Mouse (Mus musculus): Measurements from ENCODE around the gene Ywhab. TPM values are rescaled to one million over a fixed set of nuclear protein-coding genes. Genes with fewer than 3 reads are reported as not detected.

The Ywhab gene
- polyA plus RNA-seq, 1 experiment from 2014 or later: 276 TPM

GRCm38 (mm10) chr2:164040949-164041348, 46.2 kb downstream of the Ywhab start:
- Histone ChIP-seq H3K36me3 (ENCODE audit: control insufficient read depth, insufficient read depth, low read length) (no peaks in the 10 kb centered on the region), H3K4me1 (ENCODE audit: control insufficient read depth, insufficient read depth, low read length) (no peaks in the 10 kb centered on the region), H3K9me3 (ENCODE audit: control insufficient read depth, low read length) (no peaks in the 10 kb centered on the region), H3K4me2 (ENCODE audit: low read depth, low read length) (no peak overlapping the region), H3K27me3 (replicated peaks; ENCODE audit: control insufficient read depth, insufficient read depth, low read length) (no peaks in the 10 kb centered on the region), H3K4me3 (ENCODE audit: low read depth, low read length) (no peak overlapping the region), H3K27ac (replicated peaks; ENCODE audit: low read depth, low read length) (no peak overlapping the region), H3K9ac (ENCODE audit: low read depth, low read length) (no peak overlapping the region)
- WGBS: 83% methylated on average over 6 of the region's 6 CpGs
- ATAC-seq (ENCODE audit: low read depth) (no peak), DNase-seq (ENCODE audit: low spot score) (no peak)

- H3K4me2 ChIP-seq (ENCODE audit: low read depth, low read length): no peak overlapping the region
- H3K27me3 ChIP-seq (replicated peaks; ENCODE audit: control insufficient read depth, insufficient read depth, low read length): no peaks in the 10 kb centered on the region
- no peak overlapping the region for H3K4me3 ChIP-seq (ENCODE audit: low read depth, low read length)
- no peak for DNase-seq (ENCODE audit: low spot score)
- H3K36me3 ChIP-seq (ENCODE audit: control insufficient read depth, insufficient read depth, low read length): no peaks in the 10 kb centered on the region
- ATAC-seq (ENCODE audit: low read depth): no peak
- no peaks in the 10 kb centered on the region for H3K4me1 ChIP-seq (ENCODE audit: control insufficient read depth, insufficient read depth, low read length)
- H3K27ac ChIP-seq (replicated peaks; ENCODE audit: low read depth, low read length): no peak overlapping the region
- no peak overlapping the region for H3K9ac ChIP-seq (ENCODE audit: low read depth, low read length)
- WGBS: 88% methylated on average over 2 of the region's 2 CpGs
- H3K9me3 ChIP-seq (ENCODE audit: control insufficient read depth, low read length): no peaks in the 10 kb centered on the region
Observed at GRCm38 (mm10) chr2:164041523-164041922, 46.8 kb downstream of the Ywhab start.

GRCm38 (mm10) chr2:164047197-164047690, 52.5 kb downstream of the Ywhab start:
- DNase-seq (ENCODE audit: low spot score): peak; percentile 35
- peaks cover 8% of the 10 kb centered on the region; the same call in 1 of the 2 replicates for H3K36me3 ChIP-seq (ENCODE audit: control insufficient read depth, insufficient read depth, low read length)

GRCm38 (mm10) chr2:164053767-164054166, 59.0 kb downstream of the Ywhab start:
- 86% methylated on average over 8 of the region's 8 CpGs for WGBS
- H3K4me3 ChIP-seq (ENCODE audit: low read depth, low read length): no peak overlapping the region
- ATAC-seq (ENCODE audit: low read depth) (no peak), DNase-seq (ENCODE audit: low spot score) (no peak)
- no peaks in the 10 kb centered on the region for H3K9me3 ChIP-seq (ENCODE audit: control insufficient read depth, low read length)
- no peak overlapping the region for H3K27ac ChIP-seq (replicated peaks; ENCODE audit: low read depth, low read length)
- peaks cover 69% of the 10 kb centered on the region for H3K36me3 ChIP-seq (ENCODE audit: control insufficient read depth, insufficient read depth, low read length)
- no peak overlapping the region for H3K9ac ChIP-seq (ENCODE audit: low read depth, low read length)
- H3K27me3 ChIP-seq (replicated peaks; ENCODE audit: control insufficient read depth, insufficient read depth, low read length): no peaks in the 10 kb centered on the region
- H3K4me2 ChIP-seq (ENCODE audit: low read depth, low read length): no peak overlapping the region
- no peaks in the 10 kb centered on the region for H3K4me1 ChIP-seq (ENCODE audit: control insufficient read depth, insufficient read depth, low read length)

More at GRCm38 (mm10) chr2:164047197-164047690, 52.5 kb downstream of the Ywhab start:
- peak; percentile 79 for ATAC-seq (ENCODE audit: low read depth)
- Histone ChIP-seq H3K4me2 (ENCODE audit: low read depth, low read length) (peak overlapping the region; percentile 43), H3K9me3 (ENCODE audit: control insufficient read depth, low read length) (no peaks in the 10 kb centered on the region), H3K27ac (replicated peaks; ENCODE audit: low read depth, low read length) (no peak overlapping the region), H3K9ac (ENCODE audit: low read depth, low read length) (no peak overlapping the region; the same call in 1 of the 2 replicates), H3K4me3 (ENCODE audit: low read depth, low read length) (peak overlapping the region; percentile 18; the same call in 1 of the 2 replicates), H3K27me3 (replicated peaks; ENCODE audit: control insufficient read depth, insufficient read depth, low read length) (no peaks in the 10 kb centered on the region), H3K4me1 (ENCODE audit: control insufficient read depth, insufficient read depth, low read length) (no peaks in the 10 kb centered on the region)
- 5% methylated on average over 10 of the region's 16 CpGs for WGBS

GRCm38 (mm10) chr2:164054671-164055070, 59.9 kb downstream of the Ywhab start:
- no peaks in the 10 kb centered on the region for H3K9me3 ChIP-seq (ENCODE audit: control insufficient read depth, low read length)
- H3K4me1 ChIP-seq (ENCODE audit: control insufficient read depth, insufficient read depth, low read length): no peaks in the 10 kb centered on the region
- H3K27ac ChIP-seq (replicated peaks; ENCODE audit: low read depth, low read length): no peak overlapping the region
- H3K9ac ChIP-seq (ENCODE audit: low read depth, low read length): no peak overlapping the region
- ATAC-seq (ENCODE audit: low read depth) (no peak), DNase-seq (ENCODE audit: low spot score) (no peak)
- no peak overlapping the region for H3K4me3 ChIP-seq (ENCODE audit: low read depth, low read length)
- no peaks in the 10 kb centered on the region for H3K27me3 ChIP-seq (replicated peaks; ENCODE audit: control insufficient read depth, insufficient read depth, low read length)
- WGBS: 86% methylated on average over 7 of the region's 8 CpGs
- no peak overlapping the region for H3K4me2 ChIP-seq (ENCODE audit: low read depth, low read length)
- H3K36me3 ChIP-seq (ENCODE audit: control insufficient read depth, insufficient read depth, low read length): peaks cover 78% of the 10 kb centered on the region

- ATAC-seq (ENCODE audit: low read depth): no peak
- H3K27ac ChIP-seq (replicated peaks; ENCODE audit: low read depth, low read length): no peak overlapping the region
- 93% methylated on average over 8 of the region's 8 CpGs for WGBS
Observed at GRCm38 (mm10) chr2:164059634-164060235, 65.0 kb downstream of the Ywhab start.

More at GRCm38 (mm10) chr2:164059634-164060235, 65.0 kb downstream of the Ywhab start:
- DNase-seq (ENCODE audit: low spot score): no peak
- H3K4me2 ChIP-seq (ENCODE audit: low read depth, low read length): no peak overlapping the region
- H3K27me3 ChIP-seq (replicated peaks; ENCODE audit: control insufficient read depth, insufficient read depth, low read length): no peaks in the 10 kb centered on the region
- H3K9ac ChIP-seq (ENCODE audit: low read depth, low read length): no peak overlapping the region
- no peaks in the 10 kb centered on the region for H3K9me3 ChIP-seq (ENCODE audit: control insufficient read depth, low read length)
- H3K36me3 ChIP-seq (ENCODE audit: control insufficient read depth, insufficient read depth, low read length): peaks cover 88% of the 10 kb centered on the region
- H3K4me1 ChIP-seq (ENCODE audit: control insufficient read depth, insufficient read depth, low read length): no peaks in the 10 kb centered on the region
- H3K4me3 ChIP-seq (ENCODE audit: low read depth, low read length): no peak overlapping the region

Other genes starting within 250 kb of the Ywhab start
- 7.2 and 10.4 TPM in 2 replicates for gene Ada, start 244.7 kb upstream of the Ywhab start, polyA plus RNA-seq (2014; fragmentation: Nextera tagmentation; extraction: Ambion mirVana)
- gene Ccn5, start 174.1 kb upstream of the Ywhab start, polyA plus RNA-seq (2014; fragmentation: Nextera tagmentation; extraction: Ambion mirVana): 1.0 and 3.0 TPM in 2 replicates
- not detected in 2 replicates for gene Kcnk15, start 141.3 kb upstream of the Ywhab start, polyA plus RNA-seq (2014; fragmentation: Nextera tagmentation; extraction: Ambion mirVana)
- 0.32 and 0.35 TPM in 2 replicates for gene Rims4, start 76.3 kb upstream of the Ywhab start, polyA plus RNA-seq (2014; fragmentation: Nextera tagmentation; extraction: Ambion mirVana)
- 2.8 and 4.9 TPM in 2 replicates for gene Pabpc1l, start 30.5 kb downstream of the Ywhab start, polyA plus RNA-seq (2014; fragmentation: Nextera tagmentation; extraction: Ambion mirVana)
- 22.3 and 24.4 TPM in 2 replicates for gene Stk4, start 75.4 kb downstream of the Ywhab start, polyA plus RNA-seq (2014; fragmentation: Nextera tagmentation; extraction: Ambion mirVana)
- 53.4 and 55.8 TPM in 2 replicates for gene Tomm34, start 76.2 kb downstream of the Ywhab start, polyA plus RNA-seq (2014; fragmentation: Nextera tagmentation; extraction: Ambion mirVana)
- 0.85 and 1.2 TPM in 2 replicates for gene Kcns1, start 176.2 kb downstream of the Ywhab start, polyA plus RNA-seq (2014; fragmentation: Nextera tagmentation; extraction: Ambion mirVana)
- gene Wfdc5, start 187.8 kb downstream of the Ywhab start, polyA plus RNA-seq (2014; fragmentation: Nextera tagmentation; extraction: Ambion mirVana): 0.48 and 0.96 TPM in 2 replicates
- 0.28 TPM in 1 of 2 replicates, not detected in the other for gene Wfdc12, start 195.6 kb downstream of the Ywhab start, polyA plus RNA-seq (2014; fragmentation: Nextera tagmentation; extraction: Ambion mirVana)
- gene Wfdc15a, start 205.2 kb downstream of the Ywhab start, polyA plus RNA-seq (2014; fragmentation: Nextera tagmentation; extraction: Ambion mirVana): not detected in 2 replicates
- 0.39 TPM in 1 of 2 replicates, not detected in the other for gene Wfdc15b, start 226.7 kb downstream of the Ywhab start, polyA plus RNA-seq (2014; fragmentation: Nextera tagmentation; extraction: Ambion mirVana)
- not detected in 2 replicates for gene Svs2, start 243.5 kb downstream of the Ywhab start, polyA plus RNA-seq (2014; fragmentation: Nextera tagmentation; extraction: Ambion mirVana)